Mouse (Mus musculus): ENCODE measurements around the gene 6820408C15Rik. TPM values are rescaled to one million over a fixed set of nuclear protein-coding genes. Genes with fewer than 3 reads are reported as not detected.

The 6820408C15Rik gene
- total and polyA plus RNA-seq, 2 experiments from 2014 or later = 0.15 to 5.6 TPM

- Histone ChIP-seq H3K9ac (replicated peaks; ENCODE audit: low read depth, low read length) (no peak overlapping the region), H3K36me3 (replicated peaks; ENCODE audit: control insufficient read depth, insufficient read depth, low read length) (no peaks in the 10 kb centered on the region), H3K4me2 (ENCODE audit: low read depth, low read length) (no peak overlapping the region), H3K9me3 (replicated peaks; ENCODE audit: control insufficient read depth, low read length) (no peaks in the 10 kb centered on the region), H3K4me3 (ENCODE audit: low read depth, low read length) (no peak overlapping the region), H3K27ac (ENCODE audit: low read depth) (no peak overlapping the region), H3K27me3 (ENCODE audit: control insufficient read depth, insufficient read depth, low read length) (no peaks in the 10 kb centered on the region), H3K4me1 (ENCODE audit: control insufficient read depth, insufficient read depth) (no peaks in the 10 kb centered on the region)
- WGBS = 69% methylated on average over 2 of the region's 2 CpGs
- no peak for TF ChIP-seq EP300 (IDR thresholded peaks at IDR 0.05; ENCODE audit: low read depth)
- TF ChIP-seq CTCF (IDR thresholded peaks at IDR 0.05; ENCODE audit: low read depth) = peak; percentile 21; the same call in 1 of the 2 replicates
- DNase-seq (ENCODE audit: low spot score) = no peak
- no peak for ATAC-seq (ENCODE audit: insufficient read depth, low read depth)
These were observed 71.6 kb downstream of the 6820408C15Rik start for GRCm38 (mm10) chr2:152487024-152487423.

DNA sequence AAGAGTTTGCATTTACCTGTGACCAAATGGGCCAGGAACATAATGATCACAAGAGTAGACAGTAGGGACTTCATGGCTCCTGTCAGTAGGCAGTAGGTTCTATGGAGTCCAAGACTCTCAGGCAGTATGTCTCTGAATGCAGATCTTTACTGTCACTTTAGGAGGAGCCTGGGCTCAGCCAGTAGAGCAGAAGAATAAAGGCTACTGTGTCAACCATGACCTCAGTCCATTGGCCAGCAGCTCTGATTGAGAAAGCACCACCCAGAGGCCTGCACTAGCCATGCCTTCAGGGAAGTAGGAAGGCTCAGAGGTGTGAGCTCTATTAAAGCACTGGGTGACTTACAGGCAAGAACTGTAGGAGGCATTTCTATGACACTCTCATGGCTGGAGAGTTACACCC lies 74.7 kb downstream of the 6820408C15Rik start, which contains the start of gene Defb22:
TSS of gene Defb22 (minus strand) at position 101 of the 400 bp plus-strand sequence.
- no peak within 1 kb of the TSS for H3K4me3 ChIP-seq (ENCODE audit: low read depth, low read length)

GRCm38 (mm10) chr2:152493151-152493550 lies 77.8 kb downstream of the 6820408C15Rik start:
- H3K4me2 ChIP-seq (ENCODE audit: low read depth, low read length) = no peak overlapping the region
- no peaks in the 10 kb centered on the region for H3K27me3 ChIP-seq (ENCODE audit: control insufficient read depth, insufficient read depth, low read length)
- WGBS = 77% methylated on average over 6 of the region's 6 CpGs
- ATAC-seq (ENCODE audit: insufficient read depth, low read depth) (no peak), DNase-seq (ENCODE audit: low spot score) (no peak)
- no peak overlapping the region for H3K4me3 ChIP-seq (ENCODE audit: low read depth, low read length)
- no peak for TF ChIP-seq EP300 (IDR thresholded peaks at IDR 0.05; ENCODE audit: low read depth)
- TF ChIP-seq CTCF (IDR thresholded peaks at IDR 0.05; ENCODE audit: low read depth) = no peak
- no peak overlapping the region for H3K27ac ChIP-seq (ENCODE audit: low read depth)
- no peaks in the 10 kb centered on the region for H3K36me3 ChIP-seq (replicated peaks; ENCODE audit: control insufficient read depth, insufficient read depth, low read length)
- no peaks in the 10 kb centered on the region for H3K4me1 ChIP-seq (ENCODE audit: control insufficient read depth, insufficient read depth)
- no peak overlapping the region for H3K9ac ChIP-seq (replicated peaks; ENCODE audit: low read depth, low read length)
- H3K9me3 ChIP-seq (replicated peaks; ENCODE audit: control insufficient read depth, low read length) = no peaks in the 10 kb centered on the region

More for the DNA sequence above, 74.7 kb downstream of the 6820408C15Rik start, which contains the start of gene Defb22:
- Histone ChIP-seq H3K27me3 (ENCODE audit: control insufficient read depth, insufficient read depth, low read length) (no peaks in the 10 kb centered on the region), H3K9ac (replicated peaks; ENCODE audit: low read depth, low read length) (no peak within 1 kb of the TSS), H3K4me2 (ENCODE audit: low read depth, low read length) (no peak within 1 kb of the TSS), H3K36me3 (replicated peaks; ENCODE audit: control insufficient read depth, insufficient read depth, low read length) (no peaks in the 10 kb centered on the region), H3K27ac (ENCODE audit: low read depth) (no peak within 1 kb of the TSS), H3K4me1 (ENCODE audit: control insufficient read depth, insufficient read depth) (no peaks in the 10 kb centered on the region), H3K9me3 (replicated peaks; ENCODE audit: control insufficient read depth, low read length) (no peaks in the 10 kb centered on the region)
- TF ChIP-seq CTCF (IDR thresholded peaks at IDR 0.05; ENCODE audit: low read depth) = no peak
- TF ChIP-seq EP300 (IDR thresholded peaks at IDR 0.05; ENCODE audit: low read depth) = no peak
- ATAC-seq (ENCODE audit: insufficient read depth, low read depth) = no peak
- DNase-seq (ENCODE audit: low spot score) = no peak

Other genes with a start within 250 kb of the 6820408C15Rik start
- gene Csnk2a1, start 188.7 kb upstream of the 6820408C15Rik start, total RNA-seq (2014; rRNA removed; ENCODE audit: low replicate concordance) = 89.5 TPM in 2 replicates
- 74.4 and 80.7 TPM in 2 replicates for gene Csnk2a1, start 188.7 kb upstream of the 6820408C15Rik start, polyA plus RNA-seq (2015; fragmentation: Nextera tagmentation; extraction: Ambion mirVana)
- gene Tbc1d20, start 121.8 kb upstream of the 6820408C15Rik start, total RNA-seq (2014; rRNA removed; ENCODE audit: low replicate concordance) = 60.9 and 65.8 TPM in 2 replicates
- 22.8 and 23.7 TPM in 2 replicates for gene Tbc1d20, start 121.8 kb upstream of the 6820408C15Rik start, polyA plus RNA-seq (2015; fragmentation: Nextera tagmentation; extraction: Ambion mirVana)
- gene Rbck1, start 82.9 kb upstream of the 6820408C15Rik start, total RNA-seq (2014; rRNA removed; ENCODE audit: low replicate concordance) = 104 and 112 TPM in 2 replicates
- 52.0 and 54.4 TPM in 2 replicates for gene Rbck1, start 82.9 kb upstream of the 6820408C15Rik start, polyA plus RNA-seq (2015; fragmentation: Nextera tagmentation; extraction: Ambion mirVana)
- gene Trib3, start 71.6 kb upstream of the 6820408C15Rik start, total RNA-seq (2014; rRNA removed; ENCODE audit: low replicate concordance) = 0.39 TPM in 1 of 2 replicates, not detected in the other
- gene Trib3, start 71.6 kb upstream of the 6820408C15Rik start, polyA plus RNA-seq (2015; fragmentation: Nextera tagmentation; extraction: Ambion mirVana) = 2.5 and 2.6 TPM in 2 replicates
- not detected in 2 replicates for gene Nrsn2, start 38.9 kb upstream of the 6820408C15Rik start, total RNA-seq (2014; rRNA removed; ENCODE audit: low replicate concordance)
- 0.12 and 0.33 TPM in 2 replicates for gene Nrsn2, start 38.9 kb upstream of the 6820408C15Rik start, polyA plus RNA-seq (2015; fragmentation: Nextera tagmentation; extraction: Ambion mirVana)
- 19.9 and 30.0 TPM in 2 replicates for gene Sox12, start 17.5 kb upstream of the 6820408C15Rik start, total RNA-seq (2014; rRNA removed; ENCODE audit: low replicate concordance)
- 5.0 and 5.5 TPM in 2 replicates for gene Sox12, start 17.5 kb upstream of the 6820408C15Rik start, polyA plus RNA-seq (2015; fragmentation: Nextera tagmentation; extraction: Ambion mirVana)
- 21.1 and 27.2 TPM in 2 replicates for gene Zcchc3, start 560 bp upstream of the 6820408C15Rik start, total RNA-seq (2014; rRNA removed; ENCODE audit: low replicate concordance)
- gene Zcchc3, start 560 bp upstream of the 6820408C15Rik start, polyA plus RNA-seq (2015; fragmentation: Nextera tagmentation; extraction: Ambion mirVana) = 18.3 and 20.6 TPM in 2 replicates
- gene Defb23, start 49.0 kb downstream of the 6820408C15Rik start, total RNA-seq (2014; rRNA removed; ENCODE audit: low replicate concordance) = not detected in 2 replicates
- not detected in 2 replicates for gene Defb23, start 49.0 kb downstream of the 6820408C15Rik start, polyA plus RNA-seq (2015; fragmentation: Nextera tagmentation; extraction: Ambion mirVana)
- not detected in 2 replicates for gene Defb20, start 61.5 kb downstream of the 6820408C15Rik start, total RNA-seq (2014; rRNA removed; ENCODE audit: low replicate concordance)
- not detected in 2 replicates for gene Defb20, start 61.5 kb downstream of the 6820408C15Rik start, polyA plus RNA-seq (2015; fragmentation: Nextera tagmentation; extraction: Ambion mirVana)
- gene Defb22, start 74.6 kb downstream of the 6820408C15Rik start, total RNA-seq (2014; rRNA removed; ENCODE audit: low replicate concordance) = not detected in 2 replicates
- gene Defb22, start 74.6 kb downstream of the 6820408C15Rik start, polyA plus RNA-seq (2015; fragmentation: Nextera tagmentation; extraction: Ambion mirVana) = not detected in 2 replicates
- not detected in 2 replicates for gene Defb26, start 96.1 kb downstream of the 6820408C15Rik start, total RNA-seq (2014; rRNA removed; ENCODE audit: low replicate concordance)
- gene Defb26, start 96.1 kb downstream of the 6820408C15Rik start, polyA plus RNA-seq (2015; fragmentation: Nextera tagmentation; extraction: Ambion mirVana) = not detected in 2 replicates
- gene Defb28, start 102.7 kb downstream of the 6820408C15Rik start, total RNA-seq (2014; rRNA removed; ENCODE audit: low replicate concordance) = not detected in 2 replicates
- not detected in 2 replicates for gene Defb28, start 102.7 kb downstream of the 6820408C15Rik start, polyA plus RNA-seq (2015; fragmentation: Nextera tagmentation; extraction: Ambion mirVana)
- not detected in 2 replicates for gene Defb29, start 124.5 kb downstream of the 6820408C15Rik start, total RNA-seq (2014; rRNA removed; ENCODE audit: low replicate concordance)
- not detected in 2 replicates for gene Defb29, start 124.5 kb downstream of the 6820408C15Rik start, polyA plus RNA-seq (2015; fragmentation: Nextera tagmentation; extraction: Ambion mirVana)
- not detected in 2 replicates for gene Gm17416, start 153.8 kb downstream of the 6820408C15Rik start, total RNA-seq (2014; rRNA removed; ENCODE audit: low replicate concordance)
- gene Gm17416, start 153.8 kb downstream of the 6820408C15Rik start, polyA plus RNA-seq (2015; fragmentation: Nextera tagmentation; extraction: Ambion mirVana) = not detected in 2 replicates
- not detected in 2 replicates for gene Defb21, start 157.2 kb downstream of the 6820408C15Rik start, total RNA-seq (2014; rRNA removed; ENCODE audit: low replicate concordance)
- not detected in 2 replicates for gene Defb21, start 157.2 kb downstream of the 6820408C15Rik start, polyA plus RNA-seq (2015; fragmentation: Nextera tagmentation; extraction: Ambion mirVana)
- not detected in 2 replicates for gene Defb19, start 164.7 kb downstream of the 6820408C15Rik start, total RNA-seq (2014; rRNA removed; ENCODE audit: low replicate concordance)
- 2.2 and 2.6 TPM in 2 replicates for gene Defb19, start 164.7 kb downstream of the 6820408C15Rik start, polyA plus RNA-seq (2015; fragmentation: Nextera tagmentation; extraction: Ambion mirVana)
- gene Defb45, start 183.8 kb downstream of the 6820408C15Rik start, total RNA-seq (2014; rRNA removed; ENCODE audit: low replicate concordance) = not detected in 2 replicates
- not detected in 2 replicates for gene Defb45, start 183.8 kb downstream of the 6820408C15Rik start, polyA plus RNA-seq (2015; fragmentation: Nextera tagmentation; extraction: Ambion mirVana)
- not detected in 2 replicates for gene Defb36, start 188.7 kb downstream of the 6820408C15Rik start, total RNA-seq (2014; rRNA removed; ENCODE audit: low replicate concordance)
- not detected in 2 replicates for gene Defb36, start 188.7 kb downstream of the 6820408C15Rik start, polyA plus RNA-seq (2015; fragmentation: Nextera tagmentation; extraction: Ambion mirVana)
- not detected in 2 replicates for gene Defb25, start 207.5 kb downstream of the 6820408C15Rik start, total RNA-seq (2014; rRNA removed; ENCODE audit: low replicate concordance)
- gene Defb25, start 207.5 kb downstream of the 6820408C15Rik start, polyA plus RNA-seq (2015; fragmentation: Nextera tagmentation; extraction: Ambion mirVana) = 0.53 and 0.54 TPM in 2 replicates
- gene Rem1, start 211.4 kb downstream of the 6820408C15Rik start, total RNA-seq (2014; rRNA removed; ENCODE audit: low replicate concordance) = 4.8 and 12.5 TPM in 2 replicates
- 10.2 TPM in 2 replicates for gene Rem1, start 211.4 kb downstream of the 6820408C15Rik start, polyA plus RNA-seq (2015; fragmentation: Nextera tagmentation; extraction: Ambion mirVana)